Mouse (Mus musculus): ENCODE measurements around the gene Tlr7. TPM values are rescaled to one million over a fixed set of nuclear protein-coding genes. Genes with fewer than 3 reads are reported as not detected.
"Not testable (repeated sequence)": the region's sequence is repeated elsewhere in the genome, so short reads cannot be mapped to it uniquely, and the experiment has no call there.

The Tlr7 gene
- 0.49 and 0.56 TPM in 2 replicates for polyA plus RNA-seq (2014; fragmentation: Nextera tagmentation; extraction: Ambion mirVana)

GRCm38 (mm10) chrX:167330399-167330798 is at the start of gene Tlr7:
Tlr7 (minus strand) TSS chrX:167330558.
- no peaks in the 10 kb centered on the region for H3K36me3 ChIP-seq (ENCODE audit: control insufficient read depth, insufficient read depth, low read length)
- no peak for DNase-seq (ENCODE audit: low spot score)
- H3K4me2 ChIP-seq (ENCODE audit: low read length), result no peak within 1 kb of the TSS
- H3K9ac ChIP-seq (ENCODE audit: low read length), result no peak within 1 kb of the TSS
- no peak within 1 kb of the TSS for H3K27ac ChIP-seq (ENCODE audit: low read depth)
- H3K4me1 ChIP-seq (replicated peaks; ENCODE audit: control insufficient read depth, insufficient read depth, low read length), result no peaks in the 10 kb centered on the region
- H3K9me3 ChIP-seq (ENCODE audit: control insufficient read depth, low read length), result no peaks in the 10 kb centered on the region
- ATAC-seq (replicated peaks; ENCODE audit: low FRiP score, low TSS enrichment, low read depth), result no peak
- 71% methylated on average over 6 of the region's 6 CpGs for WGBS
- no peak within 1 kb of the TSS for H3K4me3 ChIP-seq (ENCODE audit: low read depth, low read length)
- H3K27me3 ChIP-seq (replicated peaks; ENCODE audit: control insufficient read depth, insufficient read depth, low read length), result 0 out of 2 replicates have a peak, but pooled peaks cover 5% of the 10 kb centered on the region

- H3K27ac ChIP-seq (ENCODE audit: low read depth), result no peak overlapping the region
- H3K9ac ChIP-seq (ENCODE audit: low read length), result no peak overlapping the region
- H3K4me3 ChIP-seq (ENCODE audit: low read depth, low read length), result no peak overlapping the region
- H3K9me3 ChIP-seq (ENCODE audit: control insufficient read depth, low read length), result no peaks in the 10 kb centered on the region
- no peaks in the 10 kb centered on the region for H3K36me3 ChIP-seq (ENCODE audit: control insufficient read depth, insufficient read depth, low read length)
- H3K4me1 ChIP-seq (replicated peaks; ENCODE audit: control insufficient read depth, insufficient read depth, low read length), result no peaks in the 10 kb centered on the region
- WGBS, result 66% methylated on average over 4 of the region's 4 CpGs
- DNase-seq (ENCODE audit: low spot score), result no peak
- ATAC-seq (replicated peaks; ENCODE audit: low FRiP score, low TSS enrichment, low read depth), result no peak
- peaks cover under 1% of the 10 kb centered on the region; the same call in 1 of the 2 replicates for H3K27me3 ChIP-seq (replicated peaks; ENCODE audit: control insufficient read depth, insufficient read depth, low read length)
- H3K4me2 ChIP-seq (ENCODE audit: low read length), result no peak overlapping the region
These were observed 49.7 kb upstream of the Tlr7 start for GRCm38 (mm10) chrX:167380073-167380472.

GRCm38 (mm10) chrX:167361231-167361630 is 30.9 kb upstream of the Tlr7 start:
- H3K9ac ChIP-seq (ENCODE audit: low read length); H3K4me3 ChIP-seq (ENCODE audit: low read depth, low read length); DNase-seq (ENCODE audit: low spot score); H3K9me3 ChIP-seq (ENCODE audit: control insufficient read depth, low read length); H3K4me1 ChIP-seq (replicated peaks; ENCODE audit: control insufficient read depth, insufficient read depth, low read length); H3K36me3 ChIP-seq (ENCODE audit: control insufficient read depth, insufficient read depth, low read length); H3K4me2 ChIP-seq (ENCODE audit: low read length); H3K27me3 ChIP-seq (replicated peaks; ENCODE audit: control insufficient read depth, insufficient read depth, low read length); H3K27ac ChIP-seq (ENCODE audit: low read depth); ATAC-seq (replicated peaks; ENCODE audit: low FRiP score, low TSS enrichment, low read depth): not testable (repeated sequence)
- WGBS, result 96% methylated on average over 3 of the region's 3 CpGs

- H3K9me3 ChIP-seq (ENCODE audit: control insufficient read depth, low read length), result no peaks in the 10 kb centered on the region
- no peak for ATAC-seq (replicated peaks; ENCODE audit: low FRiP score, low TSS enrichment, low read depth)
- H3K4me1 ChIP-seq (replicated peaks; ENCODE audit: control insufficient read depth, insufficient read depth, low read length), result no peaks in the 10 kb centered on the region
- H3K9ac ChIP-seq (ENCODE audit: low read length), result no peak overlapping the region
- H3K27me3 ChIP-seq (replicated peaks; ENCODE audit: control insufficient read depth, insufficient read depth, low read length), result no peaks in the 10 kb centered on the region
- H3K27ac ChIP-seq (ENCODE audit: low read depth), result no peak overlapping the region
- H3K36me3 ChIP-seq (ENCODE audit: control insufficient read depth, insufficient read depth, low read length), result peaks cover 5% of the 10 kb centered on the region; the same call in 1 of the 2 replicates
- no peak overlapping the region for H3K4me3 ChIP-seq (ENCODE audit: low read depth, low read length)
- DNase-seq (ENCODE audit: low spot score), result no peak
- WGBS, result 91% methylated on average over 7 of the region's 7 CpGs
- H3K4me2 ChIP-seq (ENCODE audit: low read length), result no peak overlapping the region
These were observed 29.3 kb upstream of the Tlr7 start for GRCm38 (mm10) chrX:167359704-167360103.

- no peaks in the 10 kb centered on the region for H3K4me1 ChIP-seq (replicated peaks; ENCODE audit: control insufficient read depth, insufficient read depth, low read length)
- DNase-seq (ENCODE audit: low spot score), result no peak
- no peak overlapping the region for H3K4me3 ChIP-seq (ENCODE audit: low read depth, low read length)
- no peak overlapping the region for H3K9ac ChIP-seq (ENCODE audit: low read length)
- no peaks in the 10 kb centered on the region for H3K9me3 ChIP-seq (ENCODE audit: control insufficient read depth, low read length)
- peaks cover 5% of the 10 kb centered on the region; the same call in 1 of the 2 replicates for H3K36me3 ChIP-seq (ENCODE audit: control insufficient read depth, insufficient read depth, low read length)
- H3K4me2 ChIP-seq (ENCODE audit: low read length), result no peak overlapping the region
- WGBS, result 71% methylated on average over 2 of the region's 2 CpGs
- H3K27me3 ChIP-seq (replicated peaks; ENCODE audit: control insufficient read depth, insufficient read depth, low read length), result no peaks in the 10 kb centered on the region; the same call in 1 of the 2 replicates
- no peak for ATAC-seq (replicated peaks; ENCODE audit: low FRiP score, low TSS enrichment, low read depth)
- H3K27ac ChIP-seq (ENCODE audit: low read depth), result no peak overlapping the region
These were observed 27.1 kb upstream of the Tlr7 start for GRCm38 (mm10) chrX:167357415-167357814.

- Histone ChIP-seq H3K27ac (ENCODE audit: low read depth) (no peak overlapping the region), H3K27me3 (replicated peaks; ENCODE audit: control insufficient read depth, insufficient read depth, low read length) (no peaks in the 10 kb centered on the region; the same call in 1 of the 2 replicates), H3K9me3 (ENCODE audit: control insufficient read depth, low read length) (no peaks in the 10 kb centered on the region), H3K9ac (ENCODE audit: low read length) (no peak overlapping the region), H3K4me1 (replicated peaks; ENCODE audit: control insufficient read depth, insufficient read depth, low read length) (no peaks in the 10 kb centered on the region), H3K36me3 (ENCODE audit: control insufficient read depth, insufficient read depth, low read length) (peaks cover 5% of the 10 kb centered on the region; the same call in 1 of the 2 replicates), H3K4me3 (ENCODE audit: low read depth, low read length) (no peak overlapping the region), H3K4me2 (ENCODE audit: low read length) (no peak overlapping the region)
- ATAC-seq (replicated peaks; ENCODE audit: low FRiP score, low TSS enrichment, low read depth) (no peak), DNase-seq (ENCODE audit: low spot score) (no peak)
- 83% methylated on average over 3 of the region's 3 CpGs for WGBS
These were observed 25.6 kb upstream of the Tlr7 start for GRCm38 (mm10) chrX:167355965-167356364.

GRCm38 (mm10) chrX:167353617-167354016 is 23.3 kb upstream of the Tlr7 start:
- no peaks in the 10 kb centered on the region for H3K9me3 ChIP-seq (ENCODE audit: control insufficient read depth, low read length)
- WGBS, result 87% methylated on average over 2 of the region's 2 CpGs
- H3K4me2 ChIP-seq (ENCODE audit: low read length), result no peak overlapping the region
- no peak overlapping the region for H3K27ac ChIP-seq (ENCODE audit: low read depth)
- no peak overlapping the region for H3K4me3 ChIP-seq (ENCODE audit: low read depth, low read length)
- no peak overlapping the region for H3K9ac ChIP-seq (ENCODE audit: low read length)
- H3K4me1 ChIP-seq (replicated peaks; ENCODE audit: control insufficient read depth, insufficient read depth, low read length), result no peaks in the 10 kb centered on the region
- H3K36me3 ChIP-seq (ENCODE audit: control insufficient read depth, insufficient read depth, low read length), result no peaks in the 10 kb centered on the region; the same call in 1 of the 2 replicates
- no peaks in the 10 kb centered on the region; the same call in 1 of the 2 replicates for H3K27me3 ChIP-seq (replicated peaks; ENCODE audit: control insufficient read depth, insufficient read depth, low read length)
- DNase-seq (ENCODE audit: low spot score), result no peak
- ATAC-seq (replicated peaks; ENCODE audit: low FRiP score, low TSS enrichment, low read depth), result no peak

GRCm38 (mm10) chrX:167346440-167346839 is 16.1 kb upstream of the Tlr7 start:
- WGBS, result 82% methylated on average over 1 of the region's 1 CpGs
- ATAC-seq (replicated peaks; ENCODE audit: low FRiP score, low TSS enrichment, low read depth) (no peak), DNase-seq (ENCODE audit: low spot score) (no peak)
- no peak overlapping the region for H3K4me3 ChIP-seq (ENCODE audit: low read depth, low read length)
- H3K9me3 ChIP-seq (ENCODE audit: control insufficient read depth, low read length), result no peaks in the 10 kb centered on the region
- H3K4me1 ChIP-seq (replicated peaks; ENCODE audit: control insufficient read depth, insufficient read depth, low read length), result no peaks in the 10 kb centered on the region
- no peaks in the 10 kb centered on the region for H3K27me3 ChIP-seq (replicated peaks; ENCODE audit: control insufficient read depth, insufficient read depth, low read length)
- H3K9ac ChIP-seq (ENCODE audit: low read length), result no peak overlapping the region
- no peak overlapping the region for H3K4me2 ChIP-seq (ENCODE audit: low read length)
- no peak overlapping the region for H3K27ac ChIP-seq (ENCODE audit: low read depth)
- H3K36me3 ChIP-seq (ENCODE audit: control insufficient read depth, insufficient read depth, low read length), result no peaks in the 10 kb centered on the region; the same call in 1 of the 2 replicates

GRCm38 (mm10) chrX:167344356-167344755 is 14.0 kb upstream of the Tlr7 start:
- DNase-seq (ENCODE audit: low spot score), result no peak
- Histone ChIP-seq H3K4me1 (replicated peaks; ENCODE audit: control insufficient read depth, insufficient read depth, low read length) (no peaks in the 10 kb centered on the region), H3K27me3 (replicated peaks; ENCODE audit: control insufficient read depth, insufficient read depth, low read length) (no peaks in the 10 kb centered on the region), H3K9ac (ENCODE audit: low read length) (no peak overlapping the region), H3K4me2 (ENCODE audit: low read length) (no peak overlapping the region), H3K27ac (ENCODE audit: low read depth) (no peak overlapping the region), H3K36me3 (ENCODE audit: control insufficient read depth, insufficient read depth, low read length) (no peaks in the 10 kb centered on the region), H3K9me3 (ENCODE audit: control insufficient read depth, low read length) (no peaks in the 10 kb centered on the region), H3K4me3 (ENCODE audit: low read depth, low read length) (no peak overlapping the region)
- no peak for ATAC-seq (replicated peaks; ENCODE audit: low FRiP score, low TSS enrichment, low read depth)
- 61% methylated on average over 1 of the region's 1 CpGs for WGBS

Data from intestine, embryonic 14.5 days (tissue).